In genomic region chr5:35245555-35246273, GRCm38 (mm10) we compare ENCODE assay signal across 13 mouse cellular contexts. TPM values are rescaled to one million over a fixed set of nuclear protein-coding genes. Genes with fewer than 3 reads are reported as not detected.
DNase-seq lines count a peak whose midpoint lies in the region; ATAC-seq lines count a peak whose summit lies in the region.
"Had no signal": no experiment of that assay in that cellular context is flagged by ENCODE, and none has a peak within 500 bp of the region (broad histone marks: within the 10 kb centered on the region; RNA-seq: fewer than 3 reads in every experiment).

No protein-coding gene starts in this region.

- 47% methylated on average over 11 of the region's 11 CpGs for WGBS in hindbrain, embryonic 14.5 days
- 55% methylated on average over 11 of the region's 11 CpGs for WGBS in hindbrain, embryonic 10.5 days

- H3K36me3 ChIP-seq in hindbrain, embryonic 14.5 days (replicated peaks; ENCODE audit: control insufficient read depth, insufficient read depth): no peaks in the 10 kb centered on the region
- no peaks in the 10 kb centered on the region for H3K36me3 ChIP-seq in hindbrain, embryonic 10.5 days
- H3K36me3 ChIP-seq: lung, embryonic 15.5 days had no signal

- DNase-seq in hindbrain, embryonic 14.5 days (ENCODE audit: low spot score): peak; percentile 34
- no peak for DNase-seq in hindbrain, embryonic 10.5 days (ENCODE audit: low spot score)
- DNase-seq in ovary, adult 18-20 months (ENCODE audit: low spot score): peak; percentile 56
- DNase-seq in ovary, postnatal 14 days (ENCODE audit: low spot score): no peak
- peak; percentile 31 to 66 for DNase-seq in left cerebral cortex, adult 18-20 months (ENCODE audit: low spot score in 2 of 2)
- peak; percentile 50 to 56 for DNase-seq in right cerebral cortex, postnatal 36 days (ENCODE audit: low spot score in 2 of 2)
- DNase-seq in heart, postnatal 36 days: no peak
- no peak for DNase-seq in yolk sac, embryonic 10.5 days (ENCODE audit: low spot score)
- DNase-seq: adrenal gland, adult 8-10 months; heart, adult 2 months had no signal

- H3K27me3 ChIP-seq in hindbrain, embryonic 14.5 days (ENCODE audit: control insufficient read depth, insufficient read depth, low read length): no peaks in the 10 kb centered on the region
- peaks cover 3% of the 10 kb centered on the region for H3K27me3 ChIP-seq in hindbrain, embryonic 10.5 days (ENCODE audit: insufficient read depth, poor library complexity, severe bottlenecking)
- H3K27me3 ChIP-seq: lung, embryonic 15.5 days had no signal

- peaks cover 8% of the 10 kb centered on the region for H3K4me1 ChIP-seq in hindbrain, embryonic 14.5 days (replicated peaks; ENCODE audit: control insufficient read depth, insufficient read depth, low read length)
- H3K4me1 ChIP-seq in hindbrain, embryonic 10.5 days (replicated peaks): 0 out of 2 replicates have a peak, but pooled peaks cover 10% of the 10 kb centered on the region

- H3K4me2 ChIP-seq in hindbrain, embryonic 14.5 days (replicated peaks): no peak overlapping the region
- H3K4me2 ChIP-seq: lung, embryonic 15.5 days had no signal

- H3K9ac ChIP-seq in hindbrain, embryonic 14.5 days: no peak overlapping the region
- H3K9ac ChIP-seq: lung, embryonic 15.5 days had no signal

- ATAC-seq in hindbrain, embryonic 14.5 days (ENCODE audit: low FRiP score): no peak

- peaks cover 10% of the 10 kb centered on the region; the same call in 1 of the 2 replicates for H3K9me3 ChIP-seq in hindbrain, embryonic 14.5 days (ENCODE audit: control insufficient read depth, low read length)
- no peaks in the 10 kb centered on the region for H3K9me3 ChIP-seq in hindbrain, embryonic 10.5 days
- H3K9me3 ChIP-seq: lung, embryonic 15.5 days had no signal

- H3K27ac ChIP-seq in hindbrain, embryonic 14.5 days: no peak overlapping the region
- H3K27ac ChIP-seq in hindbrain, embryonic 10.5 days: no peak overlapping the region
- H3K27ac ChIP-seq: heart, adult 2 months; lung, embryonic 15.5 days; stomach, postnatal 0 days had no signal

- H3K4me3 ChIP-seq in hindbrain, embryonic 14.5 days (replicated peaks; ENCODE audit: low read length): no peak overlapping the region
- no peak overlapping the region for H3K4me3 ChIP-seq in hindbrain, embryonic 10.5 days
- H3K4me3 ChIP-seq: heart, adult 2 months; lung, embryonic 15.5 days had no signal

- intact Hi-C loops in heart, postnatal 36 days (cut with DNase I): loop anchor here (2.0 kb wide), 1 partner anchor 103 kb away; no protein-coding TSS in a partner anchor

RNA-seq across cellular contexts. Expression of gene Adra2c, which starts 32.4 kb away (rescaled TPM):
- polyA plus RNA-seq in hindbrain, embryonic 14.5 days (2014; fragmentation: Nextera tagmentation; extraction: Ambion mirVana): 0.67 and 1.1 TPM in 2 replicates
- polyA plus RNA-seq in hindbrain, embryonic 10.5 days (2016; fragmentation: Nextera tagmentation; extraction: Ambion mirVana): 0.07 TPM in 1 of 2 replicates, not detected in the other
- total RNA-seq in left cerebral cortex, adult 18-20 months (2021): 10 to 100 TPM; 25.6 to 28.9 TPM
- under 1 TPM; 0.33 to 0.43 TPM for total RNA-seq in heart, postnatal 36 days (2021)
- total RNA-seq: CH12.LX had no signal
- polyA plus RNA-seq: lung, embryonic 15.5 days; stomach, postnatal 0 days had no signal

Comparison
In these comparisons a context has a peak if more than half of its experiments do, and no peak if none do; other contexts are left out.
1. DNase-seq: peak in hindbrain, embryonic 14.5 days (single experiment), ovary, adult 18-20 months (single experiment), left cerebral cortex, adult 18-20 months (2 of 2) and right cerebral cortex, postnatal 36 days (2 of 2); none in hindbrain, embryonic 10.5 days (single experiment), ovary, postnatal 14 days (single experiment), heart, postnatal 36 days (0 of 2) and yolk sac, embryonic 10.5 days (single experiment).
2. RNA of gene Adra2c, which starts 32.4 kb away (total RNA-seq): 25.6 to 28.9 TPM in left cerebral cortex, adult 18-20 months; 0.33 to 0.43 TPM in heart, postnatal 36 days; every median in the first group is over 10 times any median in the second.